9 mouse cellular contexts compared by ENCODE assay signal in genomic region chr2:112591451-112591871, GRCm38 (mm10).
DNase-seq lines count a peak whose midpoint lies in the region; ATAC-seq and TF ChIP-seq lines count a peak whose summit lies in the region.
"Had no signal": no experiment of that assay in that cellular context is flagged by ENCODE, and none has a peak within 500 bp of the region (broad histone marks: within the 10 kb centered on the region; RNA-seq: fewer than 3 reads in every experiment).

No protein-coding gene starts in this region.

- no peak for ATAC-seq in intestine, postnatal 0 days

- H3K27ac ChIP-seq in gastrocnemius, adult 2 months, result peak overlapping the region; percentile 59
- H3K27ac ChIP-seq in intestine, postnatal 0 days (ENCODE audit: low read depth, low read length), result no peak overlapping the region
- H3K27ac ChIP-seq: macrophage had no signal

- H3K36me3 ChIP-seq in intestine, postnatal 0 days (ENCODE audit: control insufficient read depth, insufficient read depth), result no peaks in the 10 kb centered on the region

- intact Hi-C loops in heart, postnatal 10 days (cut with DNase I), result no loop called here
- intact Hi-C loops in gastrocnemius, adult 2 months (cut with DNase I), result no loop called here

- no peak for TF ChIP-seq CTCF in gastrocnemius, adult 2 months (IDR thresholded peaks at IDR 0.05)
- no peak for TF ChIP-seq CTCF in intestine, postnatal 0 days (IDR thresholded peaks at IDR 0.05; ENCODE audit: low read depth)

- peak; percentile 12 for DNase-seq in heart, adult 8-10 months (ENCODE audit: low spot score)
- no peak for DNase-seq in heart, postnatal 10 days
- DNase-seq in adrenal gland, postnatal 36 days, result peak; percentile 36 to 58
- peak; percentile 61 for DNase-seq in gastrocnemius, adult 2 months
- peak; percentile 85 for DNase-seq in layer of hippocampus, adult 9-11 months
- peak; percentile 30 for DNase-seq in retina, embryonic 14.5 days (ENCODE audit: low spot score)
- DNase-seq in thymus, postnatal 25 days, result no peak

- no peaks in the 10 kb centered on the region for H3K4me1 ChIP-seq in intestine, postnatal 0 days (replicated peaks; ENCODE audit: control insufficient read depth, insufficient read depth, low read length)

- H3K9ac ChIP-seq in intestine, postnatal 0 days (ENCODE audit: low read depth, low read length), result no peak overlapping the region

- H3K9me3 ChIP-seq in intestine, postnatal 0 days (ENCODE audit: control insufficient read depth), result no peaks in the 10 kb centered on the region

- H3K27me3 ChIP-seq in intestine, postnatal 0 days (replicated peaks; ENCODE audit: control insufficient read depth, insufficient read depth, low read length), result no peaks in the 10 kb centered on the region

- peak overlapping the region; percentile 44 for H3K4me3 ChIP-seq in gastrocnemius, adult 2 months
- no peak overlapping the region for H3K4me3 ChIP-seq in intestine, postnatal 0 days (ENCODE audit: low read depth, low read length)

- WGBS in intestine, postnatal 0 days, result 71% methylated on average over 6 of the region's 6 CpGs

- H3K4me2 ChIP-seq in intestine, postnatal 0 days (replicated peaks; ENCODE audit: low read depth), result no peak overlapping the region

Comparison
In these comparisons a context has a peak if more than half of its experiments do, and no peak if none do; other contexts are left out.
1. DNase-seq: peak in heart, adult 8-10 months (single experiment), adrenal gland, postnatal 36 days (2 of 2), gastrocnemius, adult 2 months (single experiment), layer of hippocampus, adult 9-11 months (single experiment) and retina, embryonic 14.5 days (single experiment); none in heart, postnatal 10 days (0 of 2) and thymus, postnatal 25 days (single experiment).